Mouse (Mus musculus): Measurements from ENCODE around the gene Ctps. TPM values are rescaled to one million over a fixed set of nuclear protein-coding genes. Genes with fewer than 3 reads are reported as not detected.
A peak's percentile ranks its signal among the peaks of the same experiment; 100 is the strongest.

Gene Ctps
- 20.3 and 23.7 TPM in 2 replicates for polyA plus RNA-seq (2015; fragmentation: Nextera tagmentation; extraction: Ambion mirVana)

- Histone ChIP-seq H3K4me3 (ENCODE audit: low read depth, low read length) (peak within 1 kb of the TSS; percentile 93), H3K27me3 (ENCODE audit: control insufficient read depth, insufficient read depth, low read depth, low read length) (no peaks in the 10 kb centered on the region), H3K4me1 (ENCODE audit: control insufficient read depth, low read depth, low read length) (peaks cover 27% of the 10 kb centered on the region), H3K9ac (ENCODE audit: low read depth, low read length) (peak within 1 kb of the TSS; percentile 87), H3K9me3 (replicated peaks; ENCODE audit: control insufficient read depth, low read length) (no peaks in the 10 kb centered on the region), H3K27ac (ENCODE audit: low read length) (peak within 1 kb of the TSS; percentile 84), H3K4me2 (ENCODE audit: low read depth, low read length) (peak within 1 kb of the TSS; percentile 100), H3K36me3 (ENCODE audit: control insufficient read depth, insufficient read depth) (peaks cover 2% of the 10 kb centered on the region)
- under 1% methylated on average over 96 of the region's 97 CpGs for WGBS (ENCODE audit: insufficient replicate concordance)
- peak; percentile 97 for ATAC-seq (ENCODE audit: low read depth)
Measured at GRCm38 (mm10) chr4:120569486-120570437, at the start of gene Ctps. Ctps (minus strand) TSS chr4:120570276.

- no peak overlapping the region for H3K4me2 ChIP-seq (ENCODE audit: low read depth, low read length)
- no peak for ATAC-seq (ENCODE audit: low read depth)
- no peak overlapping the region for H3K4me3 ChIP-seq (ENCODE audit: low read depth, low read length)
- H3K4me1 ChIP-seq (ENCODE audit: control insufficient read depth, low read depth, low read length) = peaks cover 28% of the 10 kb centered on the region
- no peaks in the 10 kb centered on the region for H3K36me3 ChIP-seq (ENCODE audit: control insufficient read depth, insufficient read depth)
- 76% methylated on average over 13 of the region's 13 CpGs for WGBS (ENCODE audit: insufficient replicate concordance)
- H3K9ac ChIP-seq (ENCODE audit: low read depth, low read length) = no peak overlapping the region
- H3K27me3 ChIP-seq (ENCODE audit: control insufficient read depth, insufficient read depth, low read depth, low read length) = no peaks in the 10 kb centered on the region
- no peak overlapping the region; the same call in 1 of the 2 replicates for H3K27ac ChIP-seq (ENCODE audit: low read length)
- no peaks in the 10 kb centered on the region for H3K9me3 ChIP-seq (replicated peaks; ENCODE audit: control insufficient read depth, low read length)
Measured at GRCm38 (mm10) chr4:120616199-120617025, 46.3 kb upstream of the Ctps start.

- H3K4me1 ChIP-seq (ENCODE audit: control insufficient read depth, low read depth, low read length) = peaks cover 28% of the 10 kb centered on the region
- no peak overlapping the region for H3K27ac ChIP-seq (ENCODE audit: low read length)
- no peaks in the 10 kb centered on the region for H3K9me3 ChIP-seq (replicated peaks; ENCODE audit: control insufficient read depth, low read length)
- H3K4me2 ChIP-seq (ENCODE audit: low read depth, low read length) = no peak overlapping the region
- 58% methylated on average over 10 of the region's 10 CpGs for WGBS (ENCODE audit: insufficient replicate concordance)
- ATAC-seq (ENCODE audit: low read depth) = no peak
- no peak overlapping the region for H3K9ac ChIP-seq (ENCODE audit: low read depth, low read length)
- H3K27me3 ChIP-seq (ENCODE audit: control insufficient read depth, insufficient read depth, low read depth, low read length) = no peaks in the 10 kb centered on the region
- H3K4me3 ChIP-seq (ENCODE audit: low read depth, low read length) = no peak overlapping the region
- no peaks in the 10 kb centered on the region for H3K36me3 ChIP-seq (ENCODE audit: control insufficient read depth, insufficient read depth)
Measured at GRCm38 (mm10) chr4:120615528-120616081, 45.5 kb upstream of the Ctps start.

- H3K27me3 ChIP-seq (ENCODE audit: control insufficient read depth, insufficient read depth, low read depth, low read length) = no peaks in the 10 kb centered on the region
- H3K36me3 ChIP-seq (ENCODE audit: control insufficient read depth, insufficient read depth) = no peaks in the 10 kb centered on the region
- no peak overlapping the region for H3K27ac ChIP-seq (ENCODE audit: low read length)
- no peak overlapping the region for H3K9ac ChIP-seq (ENCODE audit: low read depth, low read length)
- no peak overlapping the region for H3K4me3 ChIP-seq (ENCODE audit: low read depth, low read length)
- no peak for ATAC-seq (ENCODE audit: low read depth)
- peaks cover 26% of the 10 kb centered on the region for H3K4me1 ChIP-seq (ENCODE audit: control insufficient read depth, low read depth, low read length)
- WGBS (ENCODE audit: insufficient replicate concordance) = 66% methylated on average over 9 of the region's 9 CpGs
- no peaks in the 10 kb centered on the region for H3K9me3 ChIP-seq (replicated peaks; ENCODE audit: control insufficient read depth, low read length)
- no peak overlapping the region for H3K4me2 ChIP-seq (ENCODE audit: low read depth, low read length)
Measured at GRCm38 (mm10) chr4:120614644-120615043, 44.6 kb upstream of the Ctps start.

GRCm38 (mm10) chr4:120613691-120614329 is 43.7 kb upstream of the Ctps start:
- H3K4me2 ChIP-seq (ENCODE audit: low read depth, low read length) = no peak overlapping the region
- H3K9me3 ChIP-seq (replicated peaks; ENCODE audit: control insufficient read depth, low read length) = no peaks in the 10 kb centered on the region
- peaks cover 22% of the 10 kb centered on the region for H3K4me1 ChIP-seq (ENCODE audit: control insufficient read depth, low read depth, low read length)
- no peak overlapping the region for H3K9ac ChIP-seq (ENCODE audit: low read depth, low read length)
- H3K27ac ChIP-seq (ENCODE audit: low read length) = peak overlapping the region; percentile 30; the same call in 1 of the 2 replicates
- no peak overlapping the region for H3K4me3 ChIP-seq (ENCODE audit: low read depth, low read length)
- peak; percentile 58 for ATAC-seq (ENCODE audit: low read depth)
- 46% methylated on average over 8 of the region's 8 CpGs for WGBS (ENCODE audit: insufficient replicate concordance)
- no peaks in the 10 kb centered on the region for H3K36me3 ChIP-seq (ENCODE audit: control insufficient read depth, insufficient read depth)
- no peaks in the 10 kb centered on the region for H3K27me3 ChIP-seq (ENCODE audit: control insufficient read depth, insufficient read depth, low read depth, low read length)

GRCm38 (mm10) chr4:120612304-120613080 is 42.4 kb upstream of the Ctps start:
- peaks cover 22% of the 10 kb centered on the region for H3K4me1 ChIP-seq (ENCODE audit: control insufficient read depth, low read depth, low read length)
- 0 out of 2 replicates have a peak, but pooled peaks have one; percentile 19 for ATAC-seq (ENCODE audit: low read depth)
- H3K27me3 ChIP-seq (ENCODE audit: control insufficient read depth, insufficient read depth, low read depth, low read length) = no peaks in the 10 kb centered on the region
- no peak overlapping the region for H3K9ac ChIP-seq (ENCODE audit: low read depth, low read length)
- H3K36me3 ChIP-seq (ENCODE audit: control insufficient read depth, insufficient read depth) = no peaks in the 10 kb centered on the region
- no peaks in the 10 kb centered on the region for H3K9me3 ChIP-seq (replicated peaks; ENCODE audit: control insufficient read depth, low read length)
- H3K27ac ChIP-seq (ENCODE audit: low read length) = peak overlapping the region; percentile 37; the same call in 1 of the 2 replicates
- no peak overlapping the region for H3K4me3 ChIP-seq (ENCODE audit: low read depth, low read length)
- WGBS (ENCODE audit: insufficient replicate concordance) = 26% methylated on average over 9 of the region's 9 CpGs
- no peak overlapping the region for H3K4me2 ChIP-seq (ENCODE audit: low read depth, low read length)

- H3K4me1 ChIP-seq (ENCODE audit: control insufficient read depth, low read depth, low read length) = peaks cover 19% of the 10 kb centered on the region
- no peak overlapping the region for H3K27ac ChIP-seq (ENCODE audit: low read length)
- H3K4me2 ChIP-seq (ENCODE audit: low read depth, low read length) = no peak overlapping the region
- H3K36me3 ChIP-seq (ENCODE audit: control insufficient read depth, insufficient read depth) = no peaks in the 10 kb centered on the region
- H3K4me3 ChIP-seq (ENCODE audit: low read depth, low read length) = no peak overlapping the region
- no peak overlapping the region for H3K9ac ChIP-seq (ENCODE audit: low read depth, low read length)
- H3K27me3 ChIP-seq (ENCODE audit: control insufficient read depth, insufficient read depth, low read depth, low read length) = no peaks in the 10 kb centered on the region
- H3K9me3 ChIP-seq (replicated peaks; ENCODE audit: control insufficient read depth, low read length) = no peaks in the 10 kb centered on the region
- 86% methylated on average over 3 of the region's 3 CpGs for WGBS (ENCODE audit: insufficient replicate concordance)
- ATAC-seq (ENCODE audit: low read depth) = no peak
Measured at GRCm38 (mm10) chr4:120611005-120611404, 40.9 kb upstream of the Ctps start.

GRCm38 (mm10) chr4:120606941-120607340 is 36.9 kb upstream of the Ctps start:
- H3K4me3 ChIP-seq (ENCODE audit: low read depth, low read length) = no peak overlapping the region
- H3K9me3 ChIP-seq (replicated peaks; ENCODE audit: control insufficient read depth, low read length) = no peaks in the 10 kb centered on the region
- ATAC-seq (ENCODE audit: low read depth) = no peak
- H3K4me2 ChIP-seq (ENCODE audit: low read depth, low read length) = no peak overlapping the region
- 53% methylated on average over 3 of the region's 3 CpGs for WGBS (ENCODE audit: insufficient replicate concordance)
- no peaks in the 10 kb centered on the region for H3K36me3 ChIP-seq (ENCODE audit: control insufficient read depth, insufficient read depth)
- H3K4me1 ChIP-seq (ENCODE audit: control insufficient read depth, low read depth, low read length) = no peaks in the 10 kb centered on the region
- H3K27ac ChIP-seq (ENCODE audit: low read length) = no peak overlapping the region
- H3K9ac ChIP-seq (ENCODE audit: low read depth, low read length) = no peak overlapping the region
- no peaks in the 10 kb centered on the region for H3K27me3 ChIP-seq (ENCODE audit: control insufficient read depth, insufficient read depth, low read depth, low read length)

Measured in liver, embryonic 16.5 days (tissue).